Mouse (Mus musculus): Measurements from ENCODE around the gene Muc3a.

Gene Muc3a

GRCm38 (mm10) chr5:137212289-137212688, at the start of gene Muc3a:
TSS of gene Muc3a (minus strand) at chr5:137212389.
- no peak for DNase-seq

DNA sequence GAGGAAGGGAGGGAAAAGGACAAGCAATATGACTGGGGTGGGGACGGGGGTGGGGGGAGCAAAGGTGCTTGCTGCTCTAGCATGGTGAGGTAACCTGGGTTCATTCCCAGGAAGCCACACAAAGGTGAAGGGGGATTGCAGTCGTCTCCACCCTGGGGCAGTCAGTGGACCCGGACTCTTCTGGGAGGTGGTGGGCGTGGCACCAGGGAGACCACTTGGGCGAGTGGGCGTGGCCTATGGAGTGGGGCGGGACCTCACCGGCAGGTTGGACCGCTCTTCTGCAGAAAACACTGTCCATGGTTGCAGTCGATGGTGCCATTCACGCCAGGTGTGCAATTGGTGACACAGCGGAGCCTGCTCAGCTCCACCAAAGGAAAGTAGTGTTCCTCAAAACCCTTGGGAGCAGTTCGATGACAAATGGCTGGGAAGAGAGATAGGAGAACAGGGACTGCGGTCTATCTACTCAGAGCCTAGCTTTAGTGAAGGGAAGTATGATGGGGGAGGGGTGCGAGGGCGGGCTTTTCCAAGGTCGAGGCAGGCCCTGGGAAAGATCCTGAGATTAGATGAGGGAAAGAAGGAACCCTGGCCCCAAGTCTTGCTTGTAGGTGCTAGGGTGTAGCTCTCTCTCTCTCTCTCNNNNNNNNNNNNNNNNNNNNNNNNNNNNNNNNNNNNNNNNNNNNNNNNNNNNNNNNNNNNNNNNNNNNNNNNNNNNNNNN, 917 bp downstream of the Muc3a start:
- no peak for DNase-seq

DNA sequence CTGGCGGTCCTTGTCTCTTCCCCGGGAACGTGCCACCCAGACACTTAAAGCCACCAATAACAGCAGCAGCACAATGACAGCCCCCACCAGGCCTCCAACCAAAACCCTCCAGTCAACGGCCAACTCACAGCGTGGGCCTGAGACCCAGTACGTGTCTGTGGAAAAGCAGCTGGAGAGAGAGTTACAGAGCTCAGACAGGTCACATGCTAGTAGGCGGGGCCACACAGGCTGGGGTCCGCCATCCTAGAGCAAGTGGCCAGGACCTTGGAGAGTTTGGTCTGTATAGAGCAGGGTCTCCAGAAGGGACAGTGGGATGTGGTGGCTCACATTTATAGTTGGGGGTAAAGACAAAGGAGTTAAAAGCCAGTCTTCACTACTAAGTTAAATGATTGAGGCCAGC, 1.5 kb downstream of the Muc3a start:
- no peak for DNase-seq

- no peak for DNase-seq
Measured at GRCm38 (mm10) chr5:137205301-137205700, 6.9 kb downstream of the Muc3a start.

- DNase-seq = no peak
Measured at GRCm38 (mm10) chr5:137194488-137195120, 17.6 kb downstream of the Muc3a start.

- DNase-seq = no peak
Measured at GRCm38 (mm10) chr5:137193279-137193952, 18.8 kb downstream of the Muc3a start.

GRCm38 (mm10) chr5:137189326-137189725, 22.9 kb downstream of the Muc3a start:
- no peak for DNase-seq

- no peak for DNase-seq
Measured at GRCm38 (mm10) chr5:137185362-137185761, 26.8 kb downstream of the Muc3a start.

DNA sequence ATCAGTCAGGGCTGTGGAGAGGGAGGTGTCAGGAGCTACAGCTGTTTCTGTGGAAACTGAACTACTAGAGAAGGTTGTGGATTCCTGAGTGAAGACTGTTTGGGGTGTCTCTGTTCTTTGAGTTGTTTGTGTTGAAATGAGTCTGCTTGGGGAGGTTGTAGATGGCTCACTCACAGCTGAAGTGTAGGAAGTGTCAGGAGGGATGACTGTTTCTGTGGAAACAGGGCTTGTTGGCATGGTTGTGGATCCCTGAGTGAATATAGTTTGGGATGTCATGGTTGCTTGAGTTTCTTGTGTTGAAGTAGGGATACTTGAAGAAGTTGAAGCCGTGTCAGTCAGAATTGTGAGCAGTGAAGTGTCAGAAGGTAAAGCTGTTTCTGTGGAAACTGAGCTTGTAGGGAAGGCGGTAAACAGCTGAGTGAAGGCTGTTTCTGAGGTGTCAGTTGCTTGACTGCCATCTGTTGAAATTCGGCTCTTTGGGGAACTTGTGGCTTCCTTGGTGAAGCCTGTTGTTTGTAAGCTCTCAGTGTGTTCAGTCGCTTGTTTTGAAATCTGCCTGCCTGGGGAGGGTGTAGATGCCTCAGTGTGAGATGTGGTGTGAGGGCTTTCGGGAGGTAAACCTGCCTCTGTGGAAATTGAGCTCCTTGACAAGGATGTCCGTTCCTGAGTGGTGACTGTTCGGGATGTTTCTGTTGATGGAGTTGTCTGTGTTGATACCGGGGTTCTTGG, 32.4 kb downstream of the Muc3a start:
- DNase-seq = peak in 1 of 2 experiments; percentile 6

DNA sequence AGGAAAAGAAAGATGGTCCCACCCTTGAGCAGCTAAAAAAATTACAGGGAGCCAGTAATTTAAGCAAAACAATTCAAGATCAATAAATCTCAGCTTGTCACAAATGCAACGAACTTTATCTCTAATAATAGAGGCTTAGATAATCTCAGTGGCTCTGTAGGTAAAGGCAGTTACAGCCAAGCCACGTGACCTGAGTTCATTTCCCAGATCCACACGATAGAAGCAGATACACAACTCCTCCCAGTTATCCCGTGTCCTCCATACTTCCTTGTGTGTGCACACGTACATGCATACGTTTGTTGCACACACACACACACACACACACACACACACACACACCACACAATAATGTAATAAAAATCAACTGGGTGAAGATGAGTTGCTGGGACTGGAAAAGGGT, 38.2 kb downstream of the Muc3a start:
- DNase-seq = no peak

GRCm38 (mm10) chr5:137172591-137172990, 39.6 kb downstream of the Muc3a start:
- no peak for DNase-seq

DNA sequence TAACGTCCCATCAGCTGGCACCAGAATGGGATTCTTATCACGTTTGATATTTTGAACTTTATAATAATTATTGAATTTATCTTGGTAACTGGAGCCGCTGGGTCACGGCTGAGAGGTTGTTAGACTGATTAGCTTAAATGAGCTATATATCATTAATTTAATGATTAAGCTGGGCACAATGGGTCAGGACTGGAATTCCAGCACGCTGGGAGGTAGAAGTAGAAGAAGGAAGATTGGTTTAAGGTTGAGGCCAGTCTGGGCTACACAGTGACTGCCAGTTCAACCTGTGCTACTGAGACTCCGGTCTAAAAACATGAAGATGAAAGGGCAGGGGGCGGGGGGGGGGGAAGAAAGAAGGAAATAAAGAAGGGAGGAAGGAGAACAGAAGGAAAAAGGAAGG, 40.7 kb downstream of the Muc3a start:
- DNase-seq = no peak

DNA sequence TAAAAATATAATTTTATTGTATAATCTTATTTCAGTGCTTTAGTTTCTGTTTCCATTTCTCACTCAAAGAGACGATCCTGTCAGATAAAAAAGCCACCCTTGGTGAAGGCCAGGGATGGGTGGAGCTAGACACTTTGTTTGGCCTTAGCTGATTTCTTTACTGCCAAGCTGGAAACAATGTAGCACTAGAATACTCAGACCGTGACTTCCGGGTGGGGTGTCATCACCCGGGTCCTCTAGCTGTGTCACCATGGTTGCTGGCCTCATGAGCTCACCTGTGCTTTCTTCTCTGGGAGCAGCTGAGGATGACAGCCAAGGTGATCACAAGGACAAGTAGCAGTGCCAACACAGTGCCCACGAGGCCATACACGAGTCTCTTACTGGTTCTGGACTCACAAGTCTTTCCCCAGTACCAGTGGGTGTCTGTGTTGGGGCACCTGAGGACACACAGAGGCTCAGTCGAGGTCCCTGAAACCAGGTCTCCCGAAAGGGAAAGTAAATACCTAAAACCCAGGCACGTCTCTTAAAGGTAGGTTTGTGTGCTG, 41.3 kb downstream of the Muc3a start:
- no peak for DNase-seq

- no peak for DNase-seq
Measured at GRCm38 (mm10) chr5:137167539-137167938, 44.6 kb downstream of the Muc3a start.

- DNase-seq = no peak
Measured at GRCm38 (mm10) chr5:137166012-137166411, 46.2 kb downstream of the Muc3a start.

GRCm38 (mm10) chr5:137161853-137162252, 50.3 kb downstream of the Muc3a start:
- no peak for DNase-seq

GRCm38 (mm10) chr5:137159461-137159860, 52.7 kb downstream of the Muc3a start:
- DNase-seq = peak in 1 of 2 experiments; percentile 9
